Mouse (Mus musculus): Measurements from ENCODE around the gene Lmo2. TPM values are rescaled to one million over a fixed set of nuclear protein-coding genes. Genes with fewer than 3 reads are reported as not detected.
A peak's percentile ranks its signal among the peaks of the same experiment; 100 is the strongest.
"Not testable (repeated sequence)": the region's sequence is repeated elsewhere in the genome, so short reads cannot be mapped to it uniquely, and the experiment has no call there.

Lmo2 gene
- polyA plus RNA-seq, 1 experiment from 2014 or later = 35.6 TPM

- WGBS = 81% methylated on average over 8 of the region's 8 CpGs
- no peak overlapping the region for H3K9ac ChIP-seq (ENCODE audit: low read length)
- no peaks in the 10 kb centered on the region for H3K27me3 ChIP-seq (ENCODE audit: control insufficient read depth, insufficient read depth, low read length)
- H3K27ac ChIP-seq (replicated peaks; ENCODE audit: low read depth, low read length) = no peak overlapping the region
- ATAC-seq (ENCODE audit: insufficient number of reproducible peaks, low FRiP score, low TSS enrichment, low read depth) (no peak), DNase-seq (ENCODE audit: low spot score) (no peak)
- H3K4me2 ChIP-seq (ENCODE audit: low read depth, severe bottlenecking) = no peak overlapping the region
- H3K9me3 ChIP-seq (ENCODE audit: control insufficient read depth, low read length) = no peaks in the 10 kb centered on the region
- H3K4me1 ChIP-seq (ENCODE audit: control insufficient read depth, insufficient read depth, low read length) = peaks cover 3% of the 10 kb centered on the region; the same call in 1 of the 2 replicates
- H3K36me3 ChIP-seq (ENCODE audit: control insufficient read depth, insufficient read depth, low read length) = no peaks in the 10 kb centered on the region; the same call in 1 of the 2 replicates
- H3K4me3 ChIP-seq (ENCODE audit: low read depth, low read length) = no peak overlapping the region
These were observed 19.4 kb downstream of the Lmo2 start for GRCm38 (mm10) chr2:103977216-103977615.

- H3K27me3 ChIP-seq (ENCODE audit: control insufficient read depth, insufficient read depth, low read length) = no peaks in the 10 kb centered on the region
- H3K36me3 ChIP-seq (ENCODE audit: control insufficient read depth, insufficient read depth, low read length) = no peaks in the 10 kb centered on the region; the same call in 1 of the 2 replicates
- no peak overlapping the region for H3K27ac ChIP-seq (replicated peaks; ENCODE audit: low read depth, low read length)
- peaks cover 3% of the 10 kb centered on the region; the same call in 1 of the 2 replicates for H3K4me1 ChIP-seq (ENCODE audit: control insufficient read depth, insufficient read depth, low read length)
- no peak overlapping the region for H3K4me2 ChIP-seq (ENCODE audit: low read depth, severe bottlenecking)
- WGBS = 51% methylated on average over 9 of the region's 9 CpGs
- no peaks in the 10 kb centered on the region for H3K9me3 ChIP-seq (ENCODE audit: control insufficient read depth, low read length)
- no peak for ATAC-seq (ENCODE audit: insufficient number of reproducible peaks, low FRiP score, low TSS enrichment, low read depth)
- H3K9ac ChIP-seq (ENCODE audit: low read length) = no peak overlapping the region
- DNase-seq (ENCODE audit: low spot score) = no peak
- H3K4me3 ChIP-seq (ENCODE audit: low read depth, low read length) = no peak overlapping the region
These were observed 19.9 kb downstream of the Lmo2 start for GRCm38 (mm10) chr2:103977716-103978115.

GRCm38 (mm10) chr2:103982250-103982649, 24.5 kb downstream of the Lmo2 start:
- H3K4me3 ChIP-seq (ENCODE audit: low read depth, low read length) = no peak overlapping the region
- H3K9ac ChIP-seq (ENCODE audit: low read length) = no peak overlapping the region
- peaks cover 3% of the 10 kb centered on the region; the same call in 1 of the 2 replicates for H3K4me1 ChIP-seq (ENCODE audit: control insufficient read depth, insufficient read depth, low read length)
- H3K9me3 ChIP-seq (ENCODE audit: control insufficient read depth, low read length) = no peaks in the 10 kb centered on the region
- H3K27me3 ChIP-seq (ENCODE audit: control insufficient read depth, insufficient read depth, low read length) = no peaks in the 10 kb centered on the region
- DNase-seq (ENCODE audit: low spot score) (peak; percentile 91), ATAC-seq (ENCODE audit: insufficient number of reproducible peaks, low FRiP score, low TSS enrichment, low read depth) (peak; percentile 78; the same call in 1 of the 2 replicates)
- H3K4me2 ChIP-seq (ENCODE audit: low read depth, severe bottlenecking) = no peak overlapping the region
- no peaks in the 10 kb centered on the region; the same call in 1 of the 2 replicates for H3K36me3 ChIP-seq (ENCODE audit: control insufficient read depth, insufficient read depth, low read length)
- 9% methylated on average over 5 of the region's 5 CpGs for WGBS
- H3K27ac ChIP-seq (replicated peaks; ENCODE audit: low read depth, low read length) = no peak overlapping the region

GRCm38 (mm10) chr2:103983146-103983545, 25.4 kb downstream of the Lmo2 start:
- ATAC-seq (ENCODE audit: insufficient number of reproducible peaks, low FRiP score, low TSS enrichment, low read depth) = no peak
- Histone ChIP-seq H3K4me3 (ENCODE audit: low read depth, low read length) (no peak overlapping the region), H3K36me3 (ENCODE audit: control insufficient read depth, insufficient read depth, low read length) (no peaks in the 10 kb centered on the region; the same call in 1 of the 2 replicates), H3K4me1 (ENCODE audit: control insufficient read depth, insufficient read depth, low read length) (peaks cover 3% of the 10 kb centered on the region; the same call in 1 of the 2 replicates), H3K9me3 (ENCODE audit: control insufficient read depth, low read length) (no peaks in the 10 kb centered on the region), H3K9ac (ENCODE audit: low read length) (no peak overlapping the region), H3K27me3 (ENCODE audit: control insufficient read depth, insufficient read depth, low read length) (no peaks in the 10 kb centered on the region), H3K4me2 (ENCODE audit: low read depth, severe bottlenecking) (no peak overlapping the region), H3K27ac (replicated peaks; ENCODE audit: low read depth, low read length) (no peak overlapping the region)
- DNase-seq (ENCODE audit: low spot score) = no peak
- WGBS = 91% methylated on average over 10 of the region's 10 CpGs

GRCm38 (mm10) chr2:103987595-103987994, 29.8 kb downstream of the Lmo2 start:
- H3K4me1 ChIP-seq (ENCODE audit: control insufficient read depth, insufficient read depth, low read length); H3K36me3 ChIP-seq (ENCODE audit: control insufficient read depth, insufficient read depth, low read length); ATAC-seq (ENCODE audit: insufficient number of reproducible peaks, low FRiP score, low TSS enrichment, low read depth); DNase-seq (ENCODE audit: low spot score); H3K4me3 ChIP-seq (ENCODE audit: low read depth, low read length); H3K9me3 ChIP-seq (ENCODE audit: control insufficient read depth, low read length); H3K27ac ChIP-seq (replicated peaks; ENCODE audit: low read depth, low read length); H3K27me3 ChIP-seq (ENCODE audit: control insufficient read depth, insufficient read depth, low read length); H3K4me2 ChIP-seq (ENCODE audit: low read depth, severe bottlenecking); H3K9ac ChIP-seq (ENCODE audit: low read length): not testable (repeated sequence)
- WGBS = 74% methylated on average over 7 of the region's 8 CpGs

GRCm38 (mm10) chr2:103989724-103990123, 31.9 kb downstream of the Lmo2 start:
- Histone ChIP-seq H3K36me3 (ENCODE audit: control insufficient read depth, insufficient read depth, low read length) (no peaks in the 10 kb centered on the region), H3K4me3 (ENCODE audit: low read depth, low read length) (no peak overlapping the region), H3K4me2 (ENCODE audit: low read depth, severe bottlenecking) (no peak overlapping the region), H3K27me3 (ENCODE audit: control insufficient read depth, insufficient read depth, low read length) (no peaks in the 10 kb centered on the region), H3K9me3 (ENCODE audit: control insufficient read depth, low read length) (no peaks in the 10 kb centered on the region), H3K9ac (ENCODE audit: low read length) (no peak overlapping the region), H3K4me1 (ENCODE audit: control insufficient read depth, insufficient read depth, low read length) (no peaks in the 10 kb centered on the region; the same call in 1 of the 2 replicates), H3K27ac (replicated peaks; ENCODE audit: low read depth, low read length) (no peak overlapping the region)
- ATAC-seq (ENCODE audit: insufficient number of reproducible peaks, low FRiP score, low TSS enrichment, low read depth) (no peak), DNase-seq (ENCODE audit: low spot score) (no peak)
- WGBS = 86% methylated on average over 6 of the region's 6 CpGs

- Histone ChIP-seq H3K4me2 (ENCODE audit: low read depth, severe bottlenecking) (no peak overlapping the region), H3K36me3 (ENCODE audit: control insufficient read depth, insufficient read depth, low read length) (no peaks in the 10 kb centered on the region), H3K9ac (ENCODE audit: low read length) (no peak overlapping the region), H3K9me3 (ENCODE audit: control insufficient read depth, low read length) (no peaks in the 10 kb centered on the region), H3K27ac (replicated peaks; ENCODE audit: low read depth, low read length) (no peak overlapping the region), H3K27me3 (ENCODE audit: control insufficient read depth, insufficient read depth, low read length) (no peaks in the 10 kb centered on the region), H3K4me1 (ENCODE audit: control insufficient read depth, insufficient read depth, low read length) (no peaks in the 10 kb centered on the region; the same call in 1 of the 2 replicates), H3K4me3 (ENCODE audit: low read depth, low read length) (no peak overlapping the region)
- no peak for DNase-seq (ENCODE audit: low spot score)
- ATAC-seq (ENCODE audit: insufficient number of reproducible peaks, low FRiP score, low TSS enrichment, low read depth) = no peak
These were observed 33.5 kb downstream of the Lmo2 start for GRCm38 (mm10) chr2:103991303-103991702.

- Histone ChIP-seq H3K4me2 (ENCODE audit: low read depth, severe bottlenecking) (no peak overlapping the region), H3K36me3 (ENCODE audit: control insufficient read depth, insufficient read depth, low read length) (no peaks in the 10 kb centered on the region), H3K4me3 (ENCODE audit: low read depth, low read length) (no peak overlapping the region), H3K9ac (ENCODE audit: low read length) (no peak overlapping the region), H3K9me3 (ENCODE audit: control insufficient read depth, low read length) (no peaks in the 10 kb centered on the region), H3K27me3 (ENCODE audit: control insufficient read depth, insufficient read depth, low read length) (no peaks in the 10 kb centered on the region), H3K27ac (replicated peaks; ENCODE audit: low read depth, low read length) (no peak overlapping the region), H3K4me1 (ENCODE audit: control insufficient read depth, insufficient read depth, low read length) (no peaks in the 10 kb centered on the region; the same call in 1 of the 2 replicates)
- ATAC-seq (ENCODE audit: insufficient number of reproducible peaks, low FRiP score, low TSS enrichment, low read depth) (no peak), DNase-seq (ENCODE audit: low spot score) (no peak)
- WGBS = 77% methylated on average over 9 of the region's 9 CpGs
These were observed 34.4 kb downstream of the Lmo2 start for GRCm38 (mm10) chr2:103992162-103992561.

All from limb, embryonic 11.5 days (tissue).